Mouse (Mus musculus) spleen, postnatal 10 days (tissue): Measurements from ENCODE around the gene Hspa12a.

Experiments
- DNase-seq, 2 experiments: peaks; one replicate each; pipeline ENCODE4 v3.0.0; 2021 to 2022; ENCODE audit warnings: low spot score in 2 of 2

Hspa12a gene

DNA sequence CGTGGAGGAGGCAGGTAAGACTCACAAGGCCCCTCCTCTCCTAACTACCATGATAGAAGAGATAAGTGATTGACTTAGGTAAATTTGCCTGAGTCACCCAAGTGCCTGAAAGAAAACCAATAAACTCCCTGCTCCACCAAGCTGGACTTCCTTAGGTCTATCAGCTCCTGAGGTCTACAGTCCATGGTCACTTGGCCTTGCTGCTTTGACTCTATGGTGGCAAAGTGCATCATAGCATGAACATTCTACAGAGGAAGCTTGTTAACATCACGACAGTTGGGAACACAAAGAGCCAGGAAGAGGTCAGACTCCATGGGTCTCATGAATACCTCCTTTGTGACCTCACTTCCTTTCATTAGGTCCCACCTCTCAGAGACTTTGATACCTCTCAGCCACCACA lies 191.9 kb downstream of the Hspa12a start:
- no peak for DNase-seq

DNA sequence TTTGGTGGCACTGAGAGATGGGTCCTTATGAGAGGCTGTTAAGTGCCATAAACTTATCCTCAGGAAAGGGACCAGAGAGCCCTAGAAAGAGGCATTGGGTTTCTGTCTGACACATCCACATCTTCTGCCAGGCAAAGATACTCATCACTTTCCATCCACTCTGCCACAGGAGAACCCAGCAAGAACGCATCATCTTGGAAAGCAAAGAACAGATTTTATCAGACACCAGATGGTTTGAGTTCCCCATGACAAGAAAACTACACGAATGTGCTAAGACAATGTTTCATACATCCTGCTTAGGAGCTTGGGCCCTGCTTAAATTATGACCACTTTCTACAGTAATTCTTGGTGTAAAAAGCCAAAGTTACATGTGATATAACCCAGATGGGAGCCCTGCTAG lies 192.6 kb downstream of the Hspa12a start:
- no peak for DNase-seq

DNA sequence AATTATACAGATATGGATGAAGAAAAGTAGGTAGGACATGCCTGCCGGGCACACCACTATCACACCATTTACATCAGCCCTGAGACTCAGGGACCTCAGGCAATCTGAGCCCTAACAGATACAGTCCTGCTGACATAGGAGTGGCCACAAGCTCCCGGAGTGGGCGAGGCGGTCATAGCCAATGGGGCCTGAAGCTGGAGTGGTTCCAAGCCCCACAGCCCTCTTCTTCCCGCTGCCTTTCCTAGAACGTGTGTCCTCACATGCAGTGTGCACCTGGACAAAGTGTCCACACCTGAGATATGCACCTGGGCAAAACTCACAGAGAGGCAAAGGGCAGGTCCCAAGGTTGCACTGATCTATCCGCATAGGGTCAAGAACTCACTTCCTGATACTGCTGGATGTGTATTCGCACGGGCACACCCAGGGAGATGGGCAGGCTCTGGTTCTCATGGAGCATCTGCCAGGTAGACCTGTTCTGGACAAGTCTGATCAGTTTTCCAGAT lies 195.9 kb downstream of the Hspa12a start:
- no peak for DNase-seq
